11 mouse cellular contexts compared by ENCODE assay signal in genomic region chr1:165814116-165814515, GRCm38 (mm10). TPM values are rescaled to one million over a fixed set of nuclear protein-coding genes. Genes with fewer than 3 reads are reported as not detected.
DNase-seq lines count a peak whose midpoint lies in the region; ATAC-seq lines count a peak whose summit lies in the region.
"Had no signal": no experiment of that assay in that cellular context is flagged by ENCODE, and none has a peak within 500 bp of the region (broad histone marks: within the 10 kb centered on the region; RNA-seq: fewer than 3 reads in every experiment).

No protein-coding gene starts in this region.

- H3K4me3 ChIP-seq in heart, embryonic 14.5 days (ENCODE audit: control insufficient read depth in 1 of 2, insufficient read depth in 1 of 2, low read depth in 1 of 2, low read length in 2 of 2): no peak overlapping the region
- no peak overlapping the region for H3K4me3 ChIP-seq in hindbrain, embryonic 15.5 days
- no peak overlapping the region for H3K4me3 ChIP-seq in neural tube, embryonic 11.5 days (ENCODE audit: low read depth, low read length)

- H3K9ac ChIP-seq in heart, embryonic 14.5 days (ENCODE audit: low read length): no peak overlapping the region
- H3K9ac ChIP-seq in hindbrain, embryonic 15.5 days: no peak overlapping the region
- H3K9ac ChIP-seq in neural tube, embryonic 11.5 days (ENCODE audit: low read length): 0 out of 2 replicates have a peak overlapping the region, but pooled peaks have one; percentile 8

- no peaks in the 10 kb centered on the region for H3K36me3 ChIP-seq in heart, embryonic 14.5 days (ENCODE audit: control insufficient read depth, insufficient read depth, low read length)
- H3K36me3 ChIP-seq in hindbrain, embryonic 15.5 days: no peaks in the 10 kb centered on the region
- H3K36me3 ChIP-seq in neural tube, embryonic 11.5 days (ENCODE audit: control insufficient read depth, insufficient read depth, low read length): no peaks in the 10 kb centered on the region

- no peak for ATAC-seq in heart, embryonic 14.5 days (ENCODE audit: insufficient number of reproducible peaks, insufficient read depth, low FRiP score, low read depth)
- ATAC-seq in hindbrain, embryonic 15.5 days (ENCODE audit: low FRiP score, low read depth): no peak
- peak; percentile 39; the same call in 1 of the 2 replicates for ATAC-seq in neural tube, embryonic 11.5 days (ENCODE audit: insufficient read depth, low FRiP score, low TSS enrichment)

- no peak for DNase-seq in heart, adult 11 months
- DNase-seq in embryo, embryonic 9.5 days (ENCODE audit: extremely low spot score): peak; percentile 77
- peak; percentile 76 for DNase-seq in neural tube, embryonic 11.5 days (ENCODE audit: low spot score)
- DNase-seq in urinary bladder, postnatal 25 days (ENCODE audit: low spot score): no peak
- DNase-seq in gastrocnemius, adult 8-10 months (ENCODE audit: low spot score in 2 of 2): no peak
- no peak for DNase-seq in cerebellum, postnatal 10 days
- DNase-seq: cerebellum, adult 11-12 months; gastrocnemius, postnatal 14 days; right cerebral cortex, postnatal 25 days had no signal

- no peaks in the 10 kb centered on the region for H3K9me3 ChIP-seq in heart, embryonic 14.5 days (ENCODE audit: control insufficient read depth, low read length)
- H3K9me3 ChIP-seq in hindbrain, embryonic 15.5 days: no peaks in the 10 kb centered on the region
- H3K9me3 ChIP-seq in neural tube, embryonic 11.5 days (ENCODE audit: control insufficient read depth, low read length): no peaks in the 10 kb centered on the region

- 44% methylated on average over 7 of the region's 7 CpGs for WGBS in heart, embryonic 14.5 days
- 13% methylated on average over 7 of the region's 7 CpGs for WGBS in hindbrain, embryonic 15.5 days
- 19% methylated on average over 7 of the region's 7 CpGs for WGBS in neural tube, embryonic 11.5 days

- peak overlapping the region; percentile 24; the same call in 1 of the 2 replicates for H3K4me2 ChIP-seq in heart, embryonic 14.5 days (ENCODE audit: low read length)
- 0 out of 2 replicates have a peak overlapping the region, but pooled peaks have one; percentile 4 for H3K4me2 ChIP-seq in hindbrain, embryonic 15.5 days
- H3K4me2 ChIP-seq in neural tube, embryonic 11.5 days (ENCODE audit: low read depth): no peak overlapping the region

- peaks cover 10 to 12% of the 10 kb centered on the region in 2 experiments; a peak in 3 of 4 replicates for H3K4me1 ChIP-seq in heart, embryonic 14.5 days (ENCODE audit: control insufficient read depth in 2 of 2, insufficient read depth in 2 of 2, low read length in 2 of 2)
- peaks cover 26% of the 10 kb centered on the region for H3K4me1 ChIP-seq in hindbrain, embryonic 15.5 days (replicated peaks)
- peaks cover 11% of the 10 kb centered on the region; the same call in 1 of the 2 replicates for H3K4me1 ChIP-seq in neural tube, embryonic 11.5 days (ENCODE audit: control insufficient read depth, insufficient read depth, low read length)

- no peak overlapping the region for H3K27ac ChIP-seq in heart, embryonic 14.5 days (replicated peaks in 1 of 2; ENCODE audit: control insufficient read depth in 1 of 2, insufficient read depth in 1 of 2, low read depth in 2 of 2, low read length in 2 of 2)
- H3K27ac ChIP-seq in hindbrain, embryonic 15.5 days (replicated peaks): no peak overlapping the region
- H3K27ac ChIP-seq in neural tube, embryonic 11.5 days (ENCODE audit: low read depth, low read length): no peak overlapping the region

- H3K27me3 ChIP-seq in heart, embryonic 14.5 days (ENCODE audit: control insufficient read depth, insufficient read depth, low read length): peaks cover 6% of the 10 kb centered on the region; the same call in 1 of the 2 replicates
- H3K27me3 ChIP-seq in hindbrain, embryonic 15.5 days: peaks cover 8% of the 10 kb centered on the region
- H3K27me3 ChIP-seq in neural tube, embryonic 11.5 days (ENCODE audit: control insufficient read depth, insufficient read depth, low read length): peaks cover 6% of the 10 kb centered on the region; the same call in 1 of the 2 replicates

RNA-seq across cellular contexts. Expression of gene Cd247, which starts 25.6 kb away (rescaled TPM):
- polyA plus RNA-seq in heart, embryonic 14.5 days (2014; fragmentation: Nextera tagmentation; extraction: Ambion mirVana): 0.35 and 0.59 TPM in 2 replicates
- polyA plus RNA-seq in hindbrain, embryonic 15.5 days (2015; fragmentation: Nextera tagmentation; extraction: Ambion mirVana): 0.51 and 0.69 TPM in 2 replicates
- polyA plus RNA-seq in neural tube, embryonic 11.5 days (2014; fragmentation: Nextera tagmentation; extraction: Ambion mirVana): 0.86 and 2.0 TPM in 2 replicates
- 1 to 10 TPM in 1 of 4 experiments, under 1 TPM in 3; 0.24 to 1.0 (median 0.68) TPM for total RNA-seq in gastrocnemius, adult 8-10 months (2022)

RNA-seq across cellular contexts. Expression of gene Creg1, which starts 50.6 kb away (rescaled TPM):
- 93.5 and 95.7 TPM in 2 replicates for polyA plus RNA-seq in heart, embryonic 14.5 days (2014; fragmentation: Nextera tagmentation; extraction: Ambion mirVana)
- 32.7 and 34.1 TPM in 2 replicates for polyA plus RNA-seq in hindbrain, embryonic 15.5 days (2015; fragmentation: Nextera tagmentation; extraction: Ambion mirVana)
- polyA plus RNA-seq in neural tube, embryonic 11.5 days (2014; fragmentation: Nextera tagmentation; extraction: Ambion mirVana): 36.9 and 39.2 TPM in 2 replicates
- 10 to 100 TPM; 49.5 to 59.1 (median 55.1) TPM for total RNA-seq in gastrocnemius, adult 8-10 months (2022)

Comparison
In these comparisons a context has a peak if more than half of its experiments do, and no peak if none do; other contexts are left out.
1. DNase-seq: peak in embryo, embryonic 9.5 days (single experiment) and neural tube, embryonic 11.5 days (single experiment); none in heart, adult 11 months (single experiment), urinary bladder, postnatal 25 days (single experiment), gastrocnemius, adult 8-10 months (0 of 2) and cerebellum, postnatal 10 days (0 of 2).